Mouse (Mus musculus): ENCODE results near the gene Zscan5b. TPM values are rescaled to one million over a fixed set of nuclear protein-coding genes. Genes with fewer than 3 reads are reported as not detected.
"Not testable (repeated sequence)": the region's sequence is repeated elsewhere in the genome, so short reads cannot be mapped to it uniquely, and the experiment has no call there.

The Zscan5b gene
- polyA plus RNA-seq, 1 experiment from 2014 or later, result not detected

GRCm38 (mm10) chr7:6258232-6259220, 36.4 kb downstream of the Zscan5b start:
- no peaks in the 10 kb centered on the region for H3K27me3 ChIP-seq (ENCODE audit: control insufficient read depth, insufficient read depth, low read length)
- DNase-seq (ENCODE audit: low spot score, missing footprints) (no peak), ATAC-seq (ENCODE audit: low FRiP score) (no peak)
- H3K4me3 ChIP-seq (ENCODE audit: low read depth, low read length), result no peak overlapping the region
- no peak overlapping the region for H3K4me2 ChIP-seq
- H3K9ac ChIP-seq (ENCODE audit: low read length), result no peak overlapping the region
- WGBS, result 34% methylated on average over 16 of the region's 16 CpGs
- no peaks in the 10 kb centered on the region for H3K9me3 ChIP-seq (ENCODE audit: control insufficient read depth, low read length)
- no peak overlapping the region for H3K27ac ChIP-seq (ENCODE audit: low read depth, low read length)
- H3K36me3 ChIP-seq (ENCODE audit: control insufficient read depth, insufficient read depth, low read length), result no peaks in the 10 kb centered on the region
- H3K4me1 ChIP-seq (ENCODE audit: control insufficient read depth, insufficient read depth, low read length), result no peaks in the 10 kb centered on the region

- not testable (repeated sequence) for H3K27me3 ChIP-seq (ENCODE audit: control insufficient read depth, insufficient read depth, low read length); H3K9me3 ChIP-seq (ENCODE audit: control insufficient read depth, low read length); DNase-seq (ENCODE audit: low spot score, missing footprints); H3K9ac ChIP-seq (ENCODE audit: low read length); H3K4me3 ChIP-seq (ENCODE audit: low read depth, low read length); ATAC-seq (ENCODE audit: low FRiP score); H3K4me2 ChIP-seq; H3K4me1 ChIP-seq (ENCODE audit: control insufficient read depth, insufficient read depth, low read length); H3K27ac ChIP-seq (ENCODE audit: low read depth, low read length); H3K36me3 ChIP-seq (ENCODE audit: control insufficient read depth, insufficient read depth, low read length)
- WGBS, result 38% methylated on average over 2 of the region's 2 CpGs
These were observed 37.9 kb downstream of the Zscan5b start for GRCm38 (mm10) chr7:6260004-6260403.

- no peaks in the 10 kb centered on the region for H3K9me3 ChIP-seq (ENCODE audit: control insufficient read depth, low read length)
- H3K4me2 ChIP-seq, result no peak overlapping the region
- H3K27ac ChIP-seq (ENCODE audit: low read depth, low read length), result no peak overlapping the region
- H3K9ac ChIP-seq (ENCODE audit: low read length), result no peak overlapping the region
- no peaks in the 10 kb centered on the region for H3K27me3 ChIP-seq (ENCODE audit: control insufficient read depth, insufficient read depth, low read length)
- DNase-seq (ENCODE audit: low spot score, missing footprints) (no peak), ATAC-seq (ENCODE audit: low FRiP score) (no peak)
- H3K4me1 ChIP-seq (ENCODE audit: control insufficient read depth, insufficient read depth, low read length), result no peaks in the 10 kb centered on the region
- H3K4me3 ChIP-seq (ENCODE audit: low read depth, low read length), result no peak overlapping the region
- H3K36me3 ChIP-seq (ENCODE audit: control insufficient read depth, insufficient read depth, low read length), result no peaks in the 10 kb centered on the region
- 80% methylated on average over 3 of the region's 3 CpGs for WGBS
These were observed 40.0 kb downstream of the Zscan5b start for GRCm38 (mm10) chr7:6262120-6262519.

DNA sequence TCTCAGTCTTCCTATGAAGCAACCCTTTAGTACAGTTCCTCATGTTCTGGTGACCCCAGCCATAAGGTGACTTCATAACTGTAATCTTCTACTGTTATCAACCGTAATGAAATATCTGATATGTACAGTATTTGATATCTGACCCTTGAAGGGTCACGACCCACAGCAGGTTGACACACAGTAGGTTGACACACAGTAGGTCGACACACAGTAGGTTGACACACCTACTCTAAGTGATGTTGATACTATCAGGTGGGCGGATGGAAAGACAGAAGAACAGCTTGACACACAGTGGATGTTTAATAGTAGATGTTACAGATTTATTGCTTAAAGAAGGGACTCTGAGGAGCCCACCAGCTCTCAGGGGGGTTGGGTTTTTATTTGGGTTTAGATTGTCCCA, 40.9 kb downstream of the Zscan5b start:
- H3K4me2 ChIP-seq, result no peak overlapping the region
- no peak overlapping the region for H3K27ac ChIP-seq (ENCODE audit: low read depth, low read length)
- DNase-seq (ENCODE audit: low spot score, missing footprints), result no peak

GRCm38 (mm10) chr7:6265695-6266094, 43.6 kb downstream of the Zscan5b start:
- H3K9ac ChIP-seq (ENCODE audit: low read length), result no peak overlapping the region
- no peak overlapping the region for H3K4me3 ChIP-seq (ENCODE audit: low read depth, low read length)
- 63% methylated on average over 8 of the region's 8 CpGs for WGBS
- no peak overlapping the region for H3K27ac ChIP-seq (ENCODE audit: low read depth, low read length)
- no peak for DNase-seq (ENCODE audit: low spot score, missing footprints)
- H3K4me2 ChIP-seq, result no peak overlapping the region
- ATAC-seq (ENCODE audit: low FRiP score), result no peak
- no peaks in the 10 kb centered on the region for H3K27me3 ChIP-seq (ENCODE audit: control insufficient read depth, insufficient read depth, low read length)
- H3K36me3 ChIP-seq (ENCODE audit: control insufficient read depth, insufficient read depth, low read length), result no peaks in the 10 kb centered on the region
- H3K9me3 ChIP-seq (ENCODE audit: control insufficient read depth, low read length), result no peaks in the 10 kb centered on the region
- no peaks in the 10 kb centered on the region for H3K4me1 ChIP-seq (ENCODE audit: control insufficient read depth, insufficient read depth, low read length)

More for the DNA sequence above, 40.9 kb downstream of the Zscan5b start:
- H3K4me1 ChIP-seq (ENCODE audit: control insufficient read depth, insufficient read depth, low read length), result no peaks in the 10 kb centered on the region
- H3K9ac ChIP-seq (ENCODE audit: low read length), result no peak overlapping the region
- H3K27me3 ChIP-seq (ENCODE audit: control insufficient read depth, insufficient read depth, low read length), result no peaks in the 10 kb centered on the region
- H3K36me3 ChIP-seq (ENCODE audit: control insufficient read depth, insufficient read depth, low read length), result no peaks in the 10 kb centered on the region
- H3K9me3 ChIP-seq (ENCODE audit: control insufficient read depth, low read length), result no peaks in the 10 kb centered on the region
- 86% methylated on average over 4 of the region's 4 CpGs for WGBS
- no peak overlapping the region for H3K4me3 ChIP-seq (ENCODE audit: low read depth, low read length)
- no peak for ATAC-seq (ENCODE audit: low FRiP score)

- Histone ChIP-seq H3K27me3 (ENCODE audit: control insufficient read depth, insufficient read depth, low read length) (no peaks in the 10 kb centered on the region), H3K4me3 (ENCODE audit: low read depth, low read length) (no peak overlapping the region), H3K9ac (ENCODE audit: low read length) (no peak overlapping the region), H3K36me3 (ENCODE audit: control insufficient read depth, insufficient read depth, low read length) (no peaks in the 10 kb centered on the region), H3K4me1 (ENCODE audit: control insufficient read depth, insufficient read depth, low read length) (no peaks in the 10 kb centered on the region), H3K4me2 (no peak overlapping the region), H3K27ac (ENCODE audit: low read depth, low read length) (no peak overlapping the region), H3K9me3 (ENCODE audit: control insufficient read depth, low read length) (no peaks in the 10 kb centered on the region)
- WGBS, result 72% methylated on average over 3 of the region's 3 CpGs
- no peak for ATAC-seq (ENCODE audit: low FRiP score)
- no peak for DNase-seq (ENCODE audit: low spot score, missing footprints)
These were observed 55.8 kb downstream of the Zscan5b start for GRCm38 (mm10) chr7:6277906-6278305.

GRCm38 (mm10) chr7:6282749-6283148, 60.7 kb downstream of the Zscan5b start:
- Histone ChIP-seq H3K9ac (ENCODE audit: low read length) (no peak overlapping the region), H3K27ac (ENCODE audit: low read depth, low read length) (no peak overlapping the region), H3K4me3 (ENCODE audit: low read depth, low read length) (peak overlapping the region; percentile 42), H3K36me3 (ENCODE audit: control insufficient read depth, insufficient read depth, low read length) (no peaks in the 10 kb centered on the region), H3K4me2 (peak overlapping the region; percentile 55), H3K4me1 (ENCODE audit: control insufficient read depth, insufficient read depth, low read length) (peaks cover 9% of the 10 kb centered on the region), H3K27me3 (ENCODE audit: control insufficient read depth, insufficient read depth, low read length) (no peaks in the 10 kb centered on the region), H3K9me3 (ENCODE audit: control insufficient read depth, low read length) (no peaks in the 10 kb centered on the region)
- ATAC-seq (ENCODE audit: low FRiP score) (peak; percentile 0; the same call in 1 of the 2 replicates), DNase-seq (ENCODE audit: low spot score, missing footprints) (peak; percentile 94)
- 5% methylated on average over 1 of the region's 1 CpGs for WGBS

DNA sequence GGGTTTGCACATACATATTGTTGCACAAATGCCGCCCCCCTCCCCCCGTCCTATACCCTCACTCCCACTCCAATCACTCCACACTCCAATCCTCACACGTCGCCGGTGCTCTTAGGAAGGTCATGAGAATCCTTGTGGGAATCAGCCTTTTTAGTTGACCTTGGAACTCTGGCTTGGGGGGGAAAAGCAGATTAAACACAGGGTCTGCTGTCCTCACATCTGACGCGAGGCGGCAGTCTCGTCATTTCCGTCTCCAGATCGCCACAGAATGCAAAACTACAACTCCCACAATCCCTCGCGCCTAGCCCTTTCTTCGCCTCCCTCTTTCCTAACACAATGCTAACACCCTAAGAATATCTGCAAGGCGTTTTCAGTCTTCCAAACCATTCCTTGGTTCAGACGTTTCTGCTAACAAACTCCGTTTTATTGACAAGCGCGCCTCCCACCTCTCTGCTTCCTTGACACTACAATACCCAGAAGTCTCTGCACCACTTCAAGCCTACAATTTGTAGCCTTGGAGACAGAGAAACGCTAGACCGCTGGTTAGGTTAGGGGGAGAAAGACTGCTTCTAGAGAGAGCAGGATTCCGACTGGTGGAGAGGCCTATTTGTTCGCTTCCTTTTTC, 61.5 kb downstream of the Zscan5b start:
- Histone ChIP-seq H3K9ac (ENCODE audit: low read length) (peak overlapping the region; percentile 63), H3K4me1 (ENCODE audit: control insufficient read depth, insufficient read depth, low read length) (peaks cover 10% of the 10 kb centered on the region), H3K4me2 (peak overlapping the region; percentile 55), H3K27ac (ENCODE audit: low read depth, low read length) (peak overlapping the region; percentile 80), H3K4me3 (ENCODE audit: low read depth, low read length) (peak overlapping the region; percentile 42), H3K9me3 (ENCODE audit: control insufficient read depth, low read length) (no peaks in the 10 kb centered on the region), H3K36me3 (ENCODE audit: control insufficient read depth, insufficient read depth, low read length) (no peaks in the 10 kb centered on the region), H3K27me3 (ENCODE audit: control insufficient read depth, insufficient read depth, low read length) (no peaks in the 10 kb centered on the region)
- WGBS, result 1% methylated on average over 23 of the region's 23 CpGs
- DNase-seq (ENCODE audit: low spot score, missing footprints) (peak; percentile 98), ATAC-seq (ENCODE audit: low FRiP score) (peak; percentile 69)

- no peak overlapping the region for H3K4me2 ChIP-seq
- no peaks in the 10 kb centered on the region for H3K9me3 ChIP-seq (ENCODE audit: control insufficient read depth, low read length)
- WGBS, result 86% methylated on average over 4 of the region's 4 CpGs
- no peak overlapping the region for H3K4me3 ChIP-seq (ENCODE audit: low read depth, low read length)
- H3K9ac ChIP-seq (ENCODE audit: low read length), result no peak overlapping the region
- H3K36me3 ChIP-seq (ENCODE audit: control insufficient read depth, insufficient read depth, low read length), result no peaks in the 10 kb centered on the region
- no peak for DNase-seq (ENCODE audit: low spot score, missing footprints)
- H3K4me1 ChIP-seq (ENCODE audit: control insufficient read depth, insufficient read depth, low read length), result peaks cover 10% of the 10 kb centered on the region
- no peak overlapping the region for H3K27ac ChIP-seq (ENCODE audit: low read depth, low read length)
- ATAC-seq (ENCODE audit: low FRiP score), result no peak
- H3K27me3 ChIP-seq (ENCODE audit: control insufficient read depth, insufficient read depth, low read length), result no peaks in the 10 kb centered on the region
These were observed 62.4 kb downstream of the Zscan5b start for GRCm38 (mm10) chr7:6284442-6285012.
